Mouse (Mus musculus) thymus, adult 2 months (tissue): ENCODE measurements around the gene Snap25.

Source experiments
- CTCF ChIP-seq: fragments of 200-500 bp; IDR thresholded peaks from 2 replicates; pipeline ENCODE4 v1.5.1; 2012; ENCODE audit warnings: mild to moderate bottlenecking, control low read depth, low read length, moderate library complexity, borderline replicate concordance; ENCODE audit not compliant: control insufficient read depth, poor library complexity, insufficient read depth; ENCODE audit errors: extremely low read depth
- POLR2A ChIP-seq: fragments of 200-500 bp; IDR thresholded peaks from 2 replicates; pipeline ENCODE4 v1.6.1; 2012; ENCODE audit warnings: mild to moderate bottlenecking, low read length, control low read depth, moderate library complexity; ENCODE audit not compliant: control insufficient read depth, poor library complexity, insufficient read depth; ENCODE audit errors: extremely low read depth

GRCm38 (mm10) chr2:136801102-136801501 is 87.8 kb downstream of the Snap25 start:
- TF ChIP-seq CTCF: no peak
- no peak for TF ChIP-seq POLR2A
